Mouse (Mus musculus) heart, embryonic 14.5 days (tissue): ENCODE data around the gene Atp6v0e. TPM values are rescaled to one million over a fixed set of nuclear protein-coding genes. Genes with fewer than 3 reads are reported as not detected.
A peak's percentile ranks its signal among the peaks of the same experiment; 100 is the strongest.

Experiments
- ATAC-seq: fragments of 200-750 bp; cut with Nextera tagmentation; 2 replicates; pipeline ENCODE4 v1.8.0; 2017; ENCODE audit warnings: low read depth, moderate TSS enrichment; ENCODE audit not compliant: insufficient number of reproducible peaks, insufficient read depth, low FRiP score
- H3K27ac ChIP-seq, 2 experiments: fragments of 200-500 bp in 1 of 2; fragments of 300-500 bp in 1 of 2; sonication (generic) in 1 of 2; replicated peaks in 1 of 2; 2 replicates each; pipeline ENCODE4 v1.5.1; 2012 to 2014; ENCODE audit warnings: low read depth in 2 of 2, low read length in 2 of 2, control low read depth in 1 of 2, mild to moderate bottlenecking in 1 of 2, mixed read lengths in 1 of 2; ENCODE audit not compliant: control insufficient read depth in 1 of 2, insufficient read depth in 1 of 2
- H3K27me3 ChIP-seq: fragments of 300-500 bp; sonication (generic); 2 replicates; pipeline ENCODE4 v1.6.1; 2014; ENCODE audit warnings: mild to moderate bottlenecking, low read length, control low read depth; ENCODE audit not compliant: control insufficient read depth, insufficient read depth
- H3K36me3 ChIP-seq: fragments of 300-500 bp; sonication (generic); 2 replicates; pipeline ENCODE4 v1.6.1; 2014; ENCODE audit warnings: mild to moderate bottlenecking, control low read depth, low read length, mixed read lengths; ENCODE audit not compliant: control insufficient read depth, insufficient read depth
- H3K4me1 ChIP-seq, 2 experiments: fragments of 200-500 bp in 1 of 2; fragments of 300-500 bp in 1 of 2; sonication (generic) in 1 of 2; 2 replicates each; pipeline ENCODE4 v1.6.1; 2012 to 2014; ENCODE audit warnings: low read length in 2 of 2, control low read depth in 1 of 2, mixed read lengths in 1 of 2; ENCODE audit not compliant: control insufficient read depth in 2 of 2, insufficient read depth in 2 of 2
- H3K4me2 ChIP-seq: fragments of 300-500 bp; sonication (generic); 2 replicates; pipeline ENCODE4 v1.6.1; 2014; ENCODE audit warnings: mild to moderate bottlenecking, low read length
- H3K4me3 ChIP-seq, 2 experiments: fragments of 200-500 bp in 1 of 2; fragments of 300-500 bp in 1 of 2; sonication (generic) in 1 of 2; 2 replicates each; pipeline ENCODE4 v1.5.1; 2012 to 2014; ENCODE audit warnings: low read length in 2 of 2, mild to moderate bottlenecking in 2 of 2, control low read depth in 1 of 2, low read depth in 1 of 2, moderate library complexity in 1 of 2; ENCODE audit not compliant: control insufficient read depth in 1 of 2, insufficient read depth in 1 of 2
- H3K9ac ChIP-seq: fragments of 300-500 bp; sonication (generic); 2 replicates; pipeline ENCODE4 v1.6.1; 2014; ENCODE audit warnings: mild to moderate bottlenecking, low read length
- H3K9me3 ChIP-seq: fragments of 300-500 bp; sonication (generic); 2 replicates; pipeline ENCODE4 v1.6.1; 2016; ENCODE audit warnings: low read length, control low read depth; ENCODE audit not compliant: control insufficient read depth
- WGBS: fragments of 180-500 bp; shearing (Covaris S2); extraction: QIAGEN DNeasy Blood & Tissue Kit; methylation state at CpG from one replicate; pipeline ENCODE4 v1.1.7; 2014; 5-methylcytosine and 5-hydroxymethylcytosine counted together
- polyA plus RNA-seq: library from polyadenylated mRNA; unstranded; fragments of >200 nt; fragmentation: Nextera tagmentation; extraction: Ambion mirVana; gene quantifications from 2 replicates; pipeline ENCODE4 v1.2.1, GENCODE M21; 2014

The Atp6v0e gene
- polyA plus RNA-seq, 1 experiment from 2014 or later: 227 TPM

DNA sequence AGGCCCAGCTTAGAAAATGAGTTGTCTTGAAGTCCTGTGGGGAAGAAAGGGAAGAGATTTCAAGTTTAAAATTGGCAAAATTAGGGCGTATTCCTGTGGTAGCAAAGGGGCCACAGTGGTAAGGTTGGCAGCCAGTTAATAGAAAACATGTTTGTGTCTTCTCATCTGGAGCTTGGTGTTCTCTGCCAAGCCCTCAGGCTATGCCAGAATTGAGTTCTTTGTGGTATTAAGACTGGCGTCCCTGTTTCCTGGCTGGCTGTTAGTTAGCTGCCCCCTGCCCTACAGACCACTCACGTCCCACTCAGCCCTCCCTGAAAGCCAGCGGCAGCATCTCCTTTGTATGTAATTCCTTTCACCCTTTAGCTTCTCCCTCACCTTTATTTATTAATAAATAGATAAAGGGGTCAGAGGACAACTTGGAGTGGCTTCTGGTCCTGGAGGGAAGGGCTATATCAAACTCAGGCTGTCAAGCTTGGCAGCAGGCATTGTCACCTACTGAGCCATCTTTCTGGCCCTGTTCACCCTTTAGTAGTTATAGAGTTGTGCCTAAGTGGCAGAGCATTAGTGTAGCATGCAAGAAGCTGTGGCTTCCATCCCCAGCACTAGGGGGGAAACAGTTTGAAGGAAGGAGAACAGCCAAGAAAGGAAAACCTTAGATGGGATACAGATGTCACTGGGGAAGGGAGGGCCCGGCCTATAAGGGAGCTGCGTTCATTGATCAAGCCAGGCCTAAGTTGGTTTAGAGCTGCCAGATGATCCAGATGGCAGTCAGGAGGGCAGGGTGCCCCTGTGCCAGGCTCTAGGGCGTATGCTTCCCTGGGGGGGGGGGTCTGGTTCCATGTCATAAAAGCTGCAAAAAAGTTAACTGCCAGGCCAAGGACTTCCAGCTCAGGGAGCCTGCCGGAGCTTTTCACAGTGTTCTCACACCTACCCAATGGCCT lies 26.0 kb downstream of the Atp6v0e start:
- H3K27ac ChIP-seq: 0 out of 4 replicates have a peak overlapping the region, but pooled peaks have one; percentile 9 to 12

DNA sequence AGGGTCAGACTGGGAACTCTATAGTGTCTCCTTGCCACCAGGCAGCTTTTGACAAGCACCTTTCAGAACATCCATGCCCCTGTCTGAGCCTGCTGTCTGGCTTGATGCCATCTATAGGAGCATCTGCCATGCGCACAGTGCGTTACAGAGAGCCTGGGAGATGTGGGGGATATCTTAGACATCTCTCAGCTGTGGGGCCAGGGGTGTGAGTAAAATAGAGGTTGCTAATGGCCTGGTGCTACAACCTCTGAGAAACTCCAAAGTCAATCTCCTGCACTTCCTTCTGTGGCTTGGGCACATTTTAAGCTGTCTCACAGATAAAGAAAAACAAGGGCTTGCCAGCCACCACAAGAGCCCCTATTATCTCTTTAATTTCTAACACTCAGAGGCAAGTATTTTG lies 26.8 kb downstream of the Atp6v0e start:
- peaks cover 5% of the 10 kb centered on the region for H3K36me3 ChIP-seq
- ATAC-seq: 0 out of 2 replicates have a peak, but pooled peaks have one; percentile 10
- H3K9me3 ChIP-seq: no peaks in the 10 kb centered on the region
- H3K9ac ChIP-seq: peak overlapping the region; percentile 26; the same call in 1 of the 2 replicates
- H3K4me3 ChIP-seq: no peak overlapping the region
- WGBS: 54% methylated on average over 2 of the region's 2 CpGs
- H3K4me2 ChIP-seq: no peak overlapping the region
- no peak overlapping the region for H3K27ac ChIP-seq
- peaks cover 12 to 29% of the 10 kb centered on the region in 2 experiments for H3K4me1 ChIP-seq
- H3K27me3 ChIP-seq: no peaks in the 10 kb centered on the region

More for the DNA sequence above, 26.0 kb downstream of the Atp6v0e start:
- H3K4me2 ChIP-seq: no peak overlapping the region
- WGBS: 81% methylated on average over 8 of the region's 8 CpGs
- 0 out of 2 replicates have a peak, but pooled peaks have one; percentile 20 for ATAC-seq
- peaks cover 13% of the 10 kb centered on the region for H3K36me3 ChIP-seq
- H3K4me1 ChIP-seq: peaks cover 12 to 27% of the 10 kb centered on the region in 2 experiments
- H3K9me3 ChIP-seq: no peaks in the 10 kb centered on the region
- H3K4me3 ChIP-seq: no peak overlapping the region
- peak overlapping the region; percentile 26; the same call in 1 of the 2 replicates for H3K9ac ChIP-seq
- no peaks in the 10 kb centered on the region for H3K27me3 ChIP-seq

DNA sequence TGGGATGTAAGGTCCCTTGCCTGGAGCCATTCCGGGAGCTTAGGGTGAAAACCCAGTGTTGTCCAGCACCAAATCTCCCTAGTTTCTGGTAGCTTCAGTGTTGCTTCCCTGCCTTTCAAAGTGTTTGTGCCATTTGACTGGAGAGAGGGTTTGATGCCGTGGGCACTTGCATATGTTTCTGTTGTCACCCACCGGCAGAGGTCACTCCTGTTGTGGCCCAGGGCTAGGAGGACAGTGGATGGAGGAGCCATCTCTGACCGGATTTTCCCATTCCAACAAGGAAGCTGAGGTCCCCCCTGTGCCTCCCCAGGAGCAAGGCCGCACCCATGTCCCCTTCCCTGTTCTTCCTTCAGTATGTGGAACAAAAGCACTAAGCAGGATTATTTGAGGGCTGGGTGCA lies 27.2 kb downstream of the Atp6v0e start:
- no peaks in the 10 kb centered on the region for H3K9me3 ChIP-seq
- WGBS: 65% methylated on average over 5 of the region's 5 CpGs
- H3K36me3 ChIP-seq: peaks cover 6% of the 10 kb centered on the region; the same call in 1 of the 2 replicates
- H3K27me3 ChIP-seq: no peaks in the 10 kb centered on the region
- H3K27ac ChIP-seq: no peak overlapping the region
- no peak overlapping the region for H3K4me2 ChIP-seq
- ATAC-seq: no peak
- H3K4me3 ChIP-seq: no peak overlapping the region
- peaks cover 12 to 29% of the 10 kb centered on the region in 2 experiments for H3K4me1 ChIP-seq
- no peak overlapping the region; the same call in 1 of the 2 replicates for H3K9ac ChIP-seq

DNA sequence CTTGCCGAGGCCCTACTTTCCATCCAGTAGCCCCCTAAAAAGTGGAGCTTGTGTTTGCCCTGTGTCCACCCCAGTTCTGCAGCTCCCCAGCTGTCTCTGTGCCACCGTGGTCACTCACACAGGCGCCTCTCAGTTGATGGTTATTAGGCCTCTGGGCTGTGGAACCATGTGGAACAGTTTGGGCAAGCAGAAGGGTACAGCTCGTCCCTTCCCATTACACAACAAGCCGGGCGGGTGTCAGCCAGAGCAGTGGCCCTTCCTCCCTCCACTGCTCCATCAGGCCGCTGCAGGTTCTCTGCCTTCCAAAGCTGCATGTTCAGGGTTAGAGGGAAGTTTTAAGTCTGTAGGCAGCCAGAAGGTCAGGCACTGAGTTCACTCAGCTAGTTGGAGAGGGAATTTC lies 28.1 kb downstream of the Atp6v0e start:
- H3K27me3 ChIP-seq: no peaks in the 10 kb centered on the region
- H3K27ac ChIP-seq: no peak overlapping the region
- no peak overlapping the region for H3K4me3 ChIP-seq
- ATAC-seq: no peak
- H3K9ac ChIP-seq: no peak overlapping the region
- no peak overlapping the region for H3K4me2 ChIP-seq
- no peaks in the 10 kb centered on the region for H3K9me3 ChIP-seq
- WGBS: 83% methylated on average over 7 of the region's 7 CpGs
- peaks cover 12 to 29% of the 10 kb centered on the region in 2 experiments for H3K4me1 ChIP-seq
- H3K36me3 ChIP-seq: peaks cover 11% of the 10 kb centered on the region

DNA sequence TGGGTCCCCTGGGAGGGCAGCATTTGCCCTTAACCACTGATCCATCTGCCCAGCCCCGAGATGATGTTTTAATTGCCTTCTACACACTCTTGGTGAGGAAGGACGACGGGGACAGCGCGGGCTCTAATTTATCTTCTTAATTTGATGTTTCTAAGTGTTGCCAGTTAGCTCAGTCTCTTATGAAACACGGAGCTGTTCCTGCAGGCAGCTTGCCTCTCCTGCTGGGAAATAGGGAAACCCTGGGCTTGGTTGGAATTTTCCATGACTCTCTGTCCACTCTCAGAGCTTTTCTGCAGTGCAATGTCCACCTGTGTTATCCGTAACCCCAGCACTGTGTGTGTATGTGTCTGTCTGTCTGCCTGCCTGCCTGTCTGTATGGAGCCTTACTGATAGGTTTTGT lies 30.4 kb downstream of the Atp6v0e start:
- Histone ChIP-seq H3K9ac (no peak overlapping the region), H3K27ac (0 out of 4 replicates have a peak overlapping the region, but pooled peaks of 1 of the 2 experiments have one; percentile 14), H3K27me3 (no peaks in the 10 kb centered on the region), H3K4me3 (no peak overlapping the region), H3K36me3 (peaks cover 33% of the 10 kb centered on the region), H3K4me1 (peaks cover 12 to 29% of the 10 kb centered on the region in 2 experiments), H3K9me3 (no peaks in the 10 kb centered on the region), H3K4me2 (no peak overlapping the region)
- 78% methylated on average over 7 of the region's 7 CpGs for WGBS
- no peak for ATAC-seq

DNA sequence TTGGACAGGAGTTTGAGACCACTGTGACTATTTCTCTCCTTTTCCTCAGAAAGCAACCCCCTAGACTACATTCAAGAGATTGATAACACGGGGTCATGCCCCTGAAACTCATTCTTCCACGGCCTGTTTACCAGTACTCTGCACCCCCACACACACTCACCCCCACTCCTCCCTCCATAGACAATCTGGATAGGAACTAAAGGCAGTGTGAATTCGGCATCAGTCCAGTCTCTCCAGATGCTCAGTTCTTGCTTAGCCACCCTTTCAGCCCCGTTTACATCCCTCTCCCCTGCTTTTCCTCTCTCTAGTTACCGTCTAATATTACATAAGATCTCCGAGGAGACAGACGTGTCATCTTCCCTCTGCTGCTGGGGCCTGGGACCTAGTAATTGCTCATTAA lies 31.1 kb downstream of the Atp6v0e start:
- H3K9ac ChIP-seq: no peak overlapping the region
- peaks cover 39% of the 10 kb centered on the region for H3K36me3 ChIP-seq
- no peaks in the 10 kb centered on the region for H3K9me3 ChIP-seq
- peaks cover 15 to 24% of the 10 kb centered on the region in 2 experiments for H3K4me1 ChIP-seq
- WGBS: 77% methylated on average over 7 of the region's 7 CpGs
- H3K27ac ChIP-seq: no peak overlapping the region
- no peaks in the 10 kb centered on the region for H3K27me3 ChIP-seq
- ATAC-seq: no peak
- no peak overlapping the region for H3K4me2 ChIP-seq
- no peak overlapping the region for H3K4me3 ChIP-seq

DNA sequence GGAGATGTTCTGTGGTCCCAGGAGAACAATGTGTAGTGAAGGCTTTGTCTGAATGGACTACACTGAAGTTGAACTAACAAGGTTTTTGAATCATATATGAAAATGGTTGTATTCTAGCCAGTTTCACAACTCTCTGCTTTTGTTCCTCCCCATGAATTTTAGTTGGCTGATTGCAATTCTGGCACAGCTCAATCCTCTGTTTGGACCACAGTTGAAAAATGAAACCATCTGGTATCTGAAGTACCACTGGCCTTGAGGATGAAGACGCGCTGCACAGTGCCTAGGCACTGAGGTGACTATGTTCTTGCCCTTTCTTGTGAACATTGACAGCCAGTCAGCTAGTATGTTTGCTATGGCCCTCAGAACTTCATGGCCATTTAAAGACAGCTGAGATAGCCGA lies 32.2 kb downstream of the Atp6v0e start:
- no peak for ATAC-seq
- no peak overlapping the region for H3K9ac ChIP-seq
- H3K9me3 ChIP-seq: no peaks in the 10 kb centered on the region
- peaks cover 13 to 25% of the 10 kb centered on the region in 2 experiments for H3K4me1 ChIP-seq
- no peak overlapping the region for H3K4me3 ChIP-seq
- no peaks in the 10 kb centered on the region for H3K27me3 ChIP-seq
- H3K4me2 ChIP-seq: no peak overlapping the region
- WGBS: 93% methylated on average over 3 of the region's 3 CpGs
- no peak overlapping the region for H3K27ac ChIP-seq
- H3K36me3 ChIP-seq: peaks cover 48% of the 10 kb centered on the region
